Mouse (Mus musculus): ENCODE results near the gene Abtb2. TPM values are rescaled to one million over a fixed set of nuclear protein-coding genes. Genes with fewer than 3 reads are reported as not detected.

Abtb2 gene
- polyA plus RNA-seq, 2 experiments from 2014 or later: 9.0 to 10.9 TPM

DNA sequence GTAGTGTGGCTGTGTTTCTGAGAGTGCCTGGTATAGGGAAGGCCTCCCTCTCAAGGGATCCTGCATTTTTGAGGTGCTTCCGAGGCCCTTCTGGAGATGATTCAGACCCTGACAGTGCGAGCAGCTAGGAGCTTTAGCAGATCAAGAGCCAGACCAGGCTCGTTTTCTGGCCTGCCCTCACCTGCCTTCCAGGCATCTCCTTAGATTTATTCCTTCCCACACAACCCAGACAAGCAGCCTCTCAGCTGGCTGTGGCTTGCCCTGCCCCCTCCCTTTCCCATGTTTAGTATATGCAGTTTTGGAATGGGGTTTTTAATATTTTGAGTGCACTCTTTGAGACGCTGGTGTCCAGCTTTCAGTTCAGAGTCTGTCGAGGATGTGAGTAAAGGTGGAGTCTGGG, 124.7 kb downstream of the Abtb2 start:
- ATAC-seq: no peak

DNA sequence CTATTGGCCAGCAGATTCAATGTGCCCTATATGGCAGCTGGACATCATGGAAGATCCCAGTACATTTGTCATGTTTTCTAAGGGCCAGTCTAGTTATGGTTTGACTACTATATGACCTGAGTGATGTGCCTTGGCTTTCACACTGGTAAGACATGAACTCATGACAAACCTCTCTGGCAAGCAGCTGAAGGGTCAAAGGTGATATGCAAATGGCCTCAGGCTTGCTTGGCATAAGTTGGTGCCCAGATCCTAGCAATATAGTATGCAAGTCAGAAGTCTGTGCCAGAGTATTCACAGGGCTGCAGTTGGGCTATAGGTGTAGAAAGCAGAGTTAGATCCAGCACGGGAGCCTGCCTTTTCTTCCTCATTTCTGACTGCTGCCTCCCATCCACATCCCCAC, 125.2 kb downstream of the Abtb2 start:
- ATAC-seq: no peak

GRCm38 (mm10) chr2:103692810-103693209, 126.7 kb downstream of the Abtb2 start:
- no peak for ATAC-seq

- no peak for ATAC-seq
Observed at GRCm38 (mm10) chr2:103694777-103695563, 128.9 kb downstream of the Abtb2 start.

- no peak for ATAC-seq
Observed at GRCm38 (mm10) chr2:103696177-103696576, 130.1 kb downstream of the Abtb2 start.

- no peak for ATAC-seq
Observed at GRCm38 (mm10) chr2:103700514-103700913, 134.4 kb downstream of the Abtb2 start.

DNA sequence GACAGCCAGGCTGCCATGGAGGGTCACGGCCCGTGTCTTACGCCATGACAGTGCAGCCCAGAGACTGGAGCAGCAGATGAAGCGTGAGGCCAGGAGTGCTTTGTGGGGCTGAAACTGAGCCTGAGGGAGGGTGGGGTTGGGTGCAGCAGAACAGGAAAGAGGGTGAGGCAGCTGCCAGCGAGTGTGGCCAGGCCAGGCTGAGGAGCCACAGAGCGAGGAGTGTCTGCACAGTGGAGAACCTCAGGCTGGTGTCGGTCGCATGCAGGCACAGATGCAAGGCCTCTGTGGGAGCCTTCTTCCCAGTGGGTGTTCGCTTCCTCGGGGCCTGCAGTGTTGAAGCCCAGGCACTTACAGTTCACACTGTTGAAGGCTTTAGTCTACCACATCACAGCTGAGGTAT, 137.2 kb downstream of the Abtb2 start:
- peak; percentile 50 for ATAC-seq

GRCm38 (mm10) chr2:103703865-103704264, 137.8 kb downstream of the Abtb2 start:
- ATAC-seq: no peak

- ATAC-seq: no peak
Observed at GRCm38 (mm10) chr2:103705826-103706225, 139.7 kb downstream of the Abtb2 start.

- ATAC-seq: no peak
Observed at GRCm38 (mm10) chr2:103706226-103706625, 140.1 kb downstream of the Abtb2 start.

DNA sequence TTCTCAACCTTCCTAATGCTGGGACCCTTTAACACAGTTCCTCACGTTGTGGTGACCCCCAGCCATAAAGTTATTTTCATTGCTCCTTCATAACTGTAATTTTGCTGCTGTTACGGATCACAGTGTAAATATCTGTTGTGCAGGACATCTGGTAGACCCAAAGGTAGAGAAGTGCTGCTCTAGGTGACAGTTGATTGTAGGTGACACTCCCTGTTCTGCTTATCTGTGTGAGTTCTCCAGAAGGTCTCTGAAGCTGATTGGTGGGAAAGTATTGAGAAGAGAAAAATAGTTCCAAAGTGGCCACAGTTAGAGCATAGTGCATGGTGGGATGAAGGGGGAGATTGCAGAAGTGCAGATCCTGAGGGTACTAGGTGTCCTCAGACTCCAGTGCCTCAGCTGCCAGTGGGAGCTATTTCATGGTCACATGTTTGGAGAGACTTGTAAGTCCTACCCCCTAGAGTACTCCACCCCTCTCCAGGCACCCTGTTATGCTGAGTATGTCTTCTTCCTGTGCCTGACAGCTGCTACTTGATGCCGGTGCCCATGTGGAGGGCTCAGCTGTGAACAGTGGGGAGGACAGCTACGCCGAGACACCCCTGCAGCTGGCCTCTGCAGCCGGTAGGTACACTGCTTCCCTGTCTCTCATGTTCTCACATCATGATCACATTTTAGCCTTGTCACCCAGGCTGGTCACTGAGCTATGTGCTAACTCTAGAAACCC, 141.1 kb downstream of the Abtb2 start:
- ATAC-seq: no peak

DNA sequence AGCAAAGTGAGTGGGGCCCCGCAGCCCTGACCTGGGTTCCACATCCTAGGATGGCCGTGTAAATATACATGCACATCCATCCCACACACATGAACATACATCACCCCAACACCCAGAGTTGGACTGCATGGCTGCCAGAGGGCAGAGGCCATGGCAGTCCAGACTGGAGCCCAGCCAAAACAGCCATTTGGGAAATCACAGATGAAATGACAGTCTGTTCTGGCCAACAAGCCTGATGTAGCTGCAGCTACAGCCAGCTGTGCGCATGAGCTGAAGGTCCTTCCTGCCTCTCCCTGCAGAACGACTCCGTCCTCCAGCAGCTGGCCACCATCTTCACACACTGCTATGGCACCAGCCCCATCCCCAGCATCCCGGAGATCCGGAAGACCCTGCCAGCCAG, 144.7 kb downstream of the Abtb2 start:
- no peak for ATAC-seq

GRCm38 (mm10) chr2:103713831-103714230, 147.7 kb downstream of the Abtb2 start:
- ATAC-seq: no peak

- ATAC-seq: no peak
Observed at GRCm38 (mm10) chr2:103714412-103714811, 148.3 kb downstream of the Abtb2 start.

GRCm38 (mm10) chr2:103718594-103719291, 152.6 kb downstream of the Abtb2 start:
- peak; percentile 87 for ATAC-seq

GRCm38 (mm10) chr2:103719292-103719646, 153.2 kb downstream of the Abtb2 start:
- ATAC-seq: no peak

DNA sequence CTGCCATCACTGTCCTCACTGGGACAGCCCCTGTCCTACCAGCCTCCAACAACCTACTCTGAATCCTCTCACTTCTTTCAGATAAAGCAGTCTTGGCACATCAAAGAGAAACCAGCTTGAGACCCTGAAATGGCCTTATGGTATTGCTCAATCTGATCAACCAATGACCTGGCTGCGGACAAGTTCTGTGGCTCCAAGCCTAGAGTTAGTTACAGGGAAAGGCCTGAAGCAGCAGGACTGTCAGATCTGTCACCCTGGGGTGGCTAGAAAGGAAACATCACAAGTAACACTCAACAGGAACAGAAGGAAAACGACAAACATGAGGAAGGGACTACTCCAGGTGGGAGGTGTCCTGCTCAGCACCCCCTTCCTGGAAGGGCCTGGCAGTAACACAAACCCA, 158.4 kb downstream of the Abtb2 start:
- no peak for ATAC-seq

DNA sequence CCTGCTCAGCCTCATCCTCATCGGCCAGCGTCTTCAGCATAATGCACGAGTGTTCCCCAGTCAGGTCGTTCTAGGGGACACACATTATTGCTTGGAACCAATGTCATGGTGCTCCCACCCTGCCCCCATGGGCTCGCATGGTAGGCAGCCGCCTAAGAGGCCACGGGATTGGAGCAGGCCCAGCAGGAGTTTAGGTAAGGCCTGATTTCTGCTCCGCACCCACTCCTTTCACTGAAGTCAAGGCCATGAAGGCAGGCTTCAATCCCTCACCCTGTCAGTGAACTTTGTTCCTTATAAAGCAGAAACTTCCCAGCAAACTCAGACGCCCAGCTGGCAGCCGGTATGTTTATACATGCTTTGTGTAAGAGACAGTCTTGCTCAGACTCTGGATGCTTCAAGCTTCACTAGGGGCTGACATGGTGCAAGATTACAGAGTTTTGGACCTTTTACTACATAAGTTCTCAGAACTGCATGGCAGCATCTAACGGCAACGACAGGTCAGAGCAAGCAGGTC, 162.0 kb downstream of the Abtb2 start:
- no peak for ATAC-seq

GRCm38 (mm10) chr2:103730999-103731398, 164.9 kb downstream of the Abtb2 start:
- ATAC-seq: no peak

DNA sequence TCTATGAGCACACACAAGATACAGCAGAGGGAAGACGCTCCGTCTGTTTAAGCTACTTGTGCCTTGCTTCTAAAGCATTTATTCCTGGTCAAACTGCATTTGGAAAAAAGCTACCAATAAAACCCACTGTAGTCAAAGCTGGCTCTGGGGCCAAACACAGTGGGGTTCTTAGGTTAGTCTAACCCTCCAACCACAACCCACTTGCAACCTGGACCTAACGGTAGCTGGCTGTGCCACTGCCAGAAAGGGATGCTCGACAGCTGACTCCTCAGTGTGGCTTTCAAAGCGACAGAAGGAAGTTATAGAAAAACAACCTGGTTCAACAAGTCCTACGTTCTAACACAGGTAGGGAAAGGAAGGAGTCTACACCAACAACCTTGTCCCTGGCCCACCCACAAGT, 165.3 kb downstream of the Abtb2 start:
- no peak for ATAC-seq

DNA sequence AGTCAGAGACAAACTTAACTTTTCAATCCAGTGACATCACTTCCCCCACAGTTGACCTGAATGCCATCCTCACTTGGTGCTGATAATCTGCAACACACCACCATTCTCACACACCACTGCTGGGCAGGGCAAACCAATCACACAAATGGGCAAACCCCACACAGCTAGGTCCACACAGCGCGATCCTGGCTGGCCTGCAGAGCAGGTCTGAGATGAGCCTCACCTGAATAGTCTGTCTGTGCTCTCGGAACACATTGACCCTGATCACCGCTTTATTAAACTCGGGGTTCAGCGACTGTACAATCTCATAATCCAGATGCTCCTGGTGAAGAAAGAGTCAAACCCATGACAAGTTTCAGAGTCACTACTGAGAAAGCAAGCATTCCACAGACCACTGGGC, 176.7 kb downstream of the Abtb2 start:
- ATAC-seq: no peak

- ATAC-seq: no peak
Observed at GRCm38 (mm10) chr2:103743536-103743935, 177.4 kb downstream of the Abtb2 start.

DNA sequence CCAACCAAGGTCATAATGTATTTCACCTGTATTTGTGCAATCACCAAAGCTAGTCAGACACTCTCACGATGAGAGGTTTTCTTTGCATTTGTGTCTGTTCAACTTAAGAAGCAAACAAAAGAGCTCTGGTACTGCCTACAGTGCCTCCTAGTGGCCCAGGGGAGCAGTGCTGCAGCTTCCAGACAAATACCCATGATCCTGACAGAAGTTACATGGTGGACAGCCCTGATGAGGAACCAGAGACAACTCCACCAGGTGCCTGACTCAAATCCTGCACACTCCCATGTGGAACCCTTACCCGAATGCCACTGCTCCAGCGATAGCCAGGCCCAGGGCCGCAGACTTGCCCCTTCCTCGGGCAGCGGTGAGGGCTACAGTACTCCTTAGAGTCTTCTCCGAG, 177.9 kb downstream of the Abtb2 start:
- ATAC-seq: peak; percentile 79

Data from activated CD4-positive, CD25-positive, alpha-beta regulatory T cell, adult 4 months (primary cell).